Mouse (Mus musculus): ENCODE data around the gene Rbm44. TPM values are rescaled to one million over a fixed set of nuclear protein-coding genes. Genes with fewer than 3 reads are reported as not detected.

The Rbm44 gene
- polyA plus RNA-seq, 1 experiment from 2014 or later = 0.43 TPM

- no peaks in the 10 kb centered on the region for H3K27me3 ChIP-seq (ENCODE audit: control insufficient read depth, insufficient read depth, low read length)
- no peak overlapping the region for H3K27ac ChIP-seq (replicated peaks; ENCODE audit: low read depth, low read length)
- no peak overlapping the region for H3K4me2 ChIP-seq (ENCODE audit: low read depth, low read length)
- no peaks in the 10 kb centered on the region for H3K4me1 ChIP-seq (ENCODE audit: control insufficient read depth, insufficient read depth, low read length)
- DNase-seq (ENCODE audit: low spot score) = no peak
- H3K9ac ChIP-seq (replicated peaks; ENCODE audit: low read length) = no peak overlapping the region
- no peak overlapping the region for H3K4me3 ChIP-seq (ENCODE audit: low read depth, low read length)
- no peak for ATAC-seq (replicated peaks; ENCODE audit: insufficient number of reproducible peaks, low FRiP score, low TSS enrichment, low read depth)
- H3K9me3 ChIP-seq (replicated peaks; ENCODE audit: control insufficient read depth, low read length) = no peaks in the 10 kb centered on the region
- no peaks in the 10 kb centered on the region for H3K36me3 ChIP-seq (replicated peaks; ENCODE audit: control insufficient read depth, insufficient read depth, low read depth, low read length)
- WGBS = 86% methylated on average over 7 of the region's 7 CpGs
Observed at GRCm38 (mm10) chr1:91187786-91188640, 43.1 kb downstream of the Rbm44 start.

DNA sequence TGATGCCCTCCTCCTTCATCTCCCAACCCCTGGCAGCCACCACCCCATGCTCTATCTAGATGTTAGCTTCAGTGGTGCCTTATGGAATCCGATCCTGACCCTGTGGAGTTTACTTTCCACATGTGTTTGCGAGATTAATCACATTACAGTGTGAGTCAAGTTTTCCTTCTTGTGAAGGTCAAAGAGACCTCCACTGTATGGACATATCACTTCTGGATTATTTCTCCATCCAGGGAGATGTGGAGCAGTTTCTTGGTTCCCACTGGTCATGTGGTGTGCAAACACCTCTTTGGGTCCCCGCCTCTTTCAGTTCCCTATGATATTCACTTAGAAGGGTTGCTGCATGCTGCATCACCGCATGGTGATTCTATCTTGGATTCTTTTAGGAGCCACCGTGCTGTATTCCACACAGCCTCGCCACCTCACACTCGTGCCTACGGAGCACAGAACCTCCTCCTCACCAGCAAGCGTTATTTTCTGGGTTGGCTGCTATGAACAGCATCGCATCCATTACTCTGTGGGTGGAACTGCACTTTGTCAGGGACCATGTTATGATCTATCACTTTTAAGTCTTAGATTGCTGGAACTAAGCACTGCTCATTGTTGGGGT, 44.1 kb downstream of the Rbm44 start:
- Histone ChIP-seq H3K4me1 (ENCODE audit: control insufficient read depth, insufficient read depth, low read length) (no peaks in the 10 kb centered on the region), H3K27ac (replicated peaks; ENCODE audit: low read depth, low read length) (no peak overlapping the region), H3K4me3 (ENCODE audit: low read depth, low read length) (no peak overlapping the region), H3K9ac (replicated peaks; ENCODE audit: low read length) (no peak overlapping the region), H3K27me3 (ENCODE audit: control insufficient read depth, insufficient read depth, low read length) (no peaks in the 10 kb centered on the region), H3K36me3 (replicated peaks; ENCODE audit: control insufficient read depth, insufficient read depth, low read depth, low read length) (no peaks in the 10 kb centered on the region), H3K4me2 (ENCODE audit: low read depth, low read length) (no peak overlapping the region), H3K9me3 (replicated peaks; ENCODE audit: control insufficient read depth, low read length) (no peaks in the 10 kb centered on the region)
- WGBS = 91% methylated on average over 10 of the region's 10 CpGs
- DNase-seq (ENCODE audit: low spot score) = no peak
- ATAC-seq (replicated peaks; ENCODE audit: insufficient number of reproducible peaks, low FRiP score, low TSS enrichment, low read depth) = no peak

GRCm38 (mm10) chr1:91192184-91192583, 47.3 kb downstream of the Rbm44 start:
- H3K27me3 ChIP-seq (ENCODE audit: control insufficient read depth, insufficient read depth, low read length) = no peaks in the 10 kb centered on the region
- H3K27ac ChIP-seq (replicated peaks; ENCODE audit: low read depth, low read length) = no peak overlapping the region
- no peak overlapping the region for H3K9ac ChIP-seq (replicated peaks; ENCODE audit: low read length)
- no peaks in the 10 kb centered on the region for H3K9me3 ChIP-seq (replicated peaks; ENCODE audit: control insufficient read depth, low read length)
- ATAC-seq (replicated peaks; ENCODE audit: insufficient number of reproducible peaks, low FRiP score, low TSS enrichment, low read depth) (no peak), DNase-seq (ENCODE audit: low spot score) (no peak)
- no peak overlapping the region for H3K4me3 ChIP-seq (ENCODE audit: low read depth, low read length)
- H3K36me3 ChIP-seq (replicated peaks; ENCODE audit: control insufficient read depth, insufficient read depth, low read depth, low read length) = no peaks in the 10 kb centered on the region
- 64% methylated on average over 8 of the region's 8 CpGs for WGBS
- no peaks in the 10 kb centered on the region for H3K4me1 ChIP-seq (ENCODE audit: control insufficient read depth, insufficient read depth, low read length)
- H3K4me2 ChIP-seq (ENCODE audit: low read depth, low read length) = no peak overlapping the region

- no peak overlapping the region for H3K4me2 ChIP-seq (ENCODE audit: low read depth, low read length)
- ATAC-seq (replicated peaks; ENCODE audit: insufficient number of reproducible peaks, low FRiP score, low TSS enrichment, low read depth) (no peak), DNase-seq (ENCODE audit: low spot score) (no peak)
- H3K36me3 ChIP-seq (replicated peaks; ENCODE audit: control insufficient read depth, insufficient read depth, low read depth, low read length) = no peaks in the 10 kb centered on the region
- H3K9ac ChIP-seq (replicated peaks; ENCODE audit: low read length) = no peak overlapping the region
- H3K27me3 ChIP-seq (ENCODE audit: control insufficient read depth, insufficient read depth, low read length) = no peaks in the 10 kb centered on the region
- no peaks in the 10 kb centered on the region for H3K4me1 ChIP-seq (ENCODE audit: control insufficient read depth, insufficient read depth, low read length)
- H3K9me3 ChIP-seq (replicated peaks; ENCODE audit: control insufficient read depth, low read length) = no peaks in the 10 kb centered on the region
- no peak overlapping the region for H3K4me3 ChIP-seq (ENCODE audit: low read depth, low read length)
- no peak overlapping the region for H3K27ac ChIP-seq (replicated peaks; ENCODE audit: low read depth, low read length)
- whole genome bisulfite sequencing = 80% methylated on average over 4 of the region's 4 CpGs
Observed at GRCm38 (mm10) chr1:91193242-91193641, 48.4 kb downstream of the Rbm44 start.

DNA sequence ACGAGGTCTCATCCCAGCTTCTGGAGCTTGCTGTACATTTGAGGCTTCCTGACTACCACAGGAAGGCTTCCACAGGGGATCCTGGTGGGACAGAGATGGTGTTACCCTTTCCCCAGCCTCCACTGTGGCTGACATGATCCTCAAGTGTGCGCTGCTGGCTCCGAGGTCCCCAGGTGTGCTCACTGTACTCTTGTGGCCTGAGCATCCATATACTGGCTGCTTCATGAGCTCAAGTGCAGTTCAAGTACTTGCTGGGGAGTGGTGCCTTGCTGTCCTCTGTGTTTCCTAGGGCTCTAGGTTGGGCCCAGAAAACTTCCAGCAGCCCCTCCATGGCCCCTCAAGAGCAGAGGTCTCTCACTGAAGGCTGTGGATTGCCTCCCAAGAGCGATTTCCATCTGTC, 48.8 kb downstream of the Rbm44 start:
- no peak for ATAC-seq (replicated peaks; ENCODE audit: insufficient number of reproducible peaks, low FRiP score, low TSS enrichment, low read depth)
- 80% methylated on average over 4 of the region's 4 CpGs for WGBS
- no peak for DNase-seq (ENCODE audit: low spot score)
- H3K4me2 ChIP-seq (ENCODE audit: low read depth, low read length) = no peak overlapping the region
- no peaks in the 10 kb centered on the region for H3K27me3 ChIP-seq (ENCODE audit: control insufficient read depth, insufficient read depth, low read length)
- no peak overlapping the region for H3K4me3 ChIP-seq (ENCODE audit: low read depth, low read length)
- no peak overlapping the region for H3K9ac ChIP-seq (replicated peaks; ENCODE audit: low read length)
- no peaks in the 10 kb centered on the region for H3K4me1 ChIP-seq (ENCODE audit: control insufficient read depth, insufficient read depth, low read length)
- H3K36me3 ChIP-seq (replicated peaks; ENCODE audit: control insufficient read depth, insufficient read depth, low read depth, low read length) = no peaks in the 10 kb centered on the region
- no peak overlapping the region for H3K27ac ChIP-seq (replicated peaks; ENCODE audit: low read depth, low read length)
- no peaks in the 10 kb centered on the region for H3K9me3 ChIP-seq (replicated peaks; ENCODE audit: control insufficient read depth, low read length)

DNA sequence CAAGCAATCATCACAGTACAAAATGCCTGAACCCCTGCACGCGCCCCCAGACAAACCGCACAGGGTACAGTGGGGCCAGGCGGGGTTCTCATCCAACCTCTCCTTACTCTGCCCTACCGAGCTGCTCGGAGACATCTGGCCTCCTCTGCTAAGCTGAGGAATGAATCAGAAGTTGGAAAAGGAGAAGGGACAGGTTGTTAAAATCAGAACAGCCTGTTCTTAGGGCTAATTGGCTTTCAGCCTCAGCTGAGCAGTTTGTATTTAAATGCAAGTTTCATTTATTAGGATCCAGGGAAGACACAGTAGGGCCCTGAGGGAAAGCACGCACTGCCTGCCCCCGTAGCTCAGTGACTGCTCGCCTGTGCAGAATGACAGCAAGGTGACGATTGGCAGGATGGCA, 54.9 kb downstream of the Rbm44 start:
- H3K9me3 ChIP-seq (replicated peaks; ENCODE audit: control insufficient read depth, low read length) = no peaks in the 10 kb centered on the region
- H3K4me1 ChIP-seq (ENCODE audit: control insufficient read depth, insufficient read depth, low read length) = no peaks in the 10 kb centered on the region
- H3K36me3 ChIP-seq (replicated peaks; ENCODE audit: control insufficient read depth, insufficient read depth, low read depth, low read length) = no peaks in the 10 kb centered on the region
- ATAC-seq (replicated peaks; ENCODE audit: insufficient number of reproducible peaks, low FRiP score, low TSS enrichment, low read depth) (no peak), DNase-seq (ENCODE audit: low spot score) (no peak)
- no peak overlapping the region for H3K27ac ChIP-seq (replicated peaks; ENCODE audit: low read depth, low read length)
- no peak overlapping the region for H3K4me2 ChIP-seq (ENCODE audit: low read depth, low read length)
- H3K9ac ChIP-seq (replicated peaks; ENCODE audit: low read length) = no peak overlapping the region
- H3K27me3 ChIP-seq (ENCODE audit: control insufficient read depth, insufficient read depth, low read length) = no peaks in the 10 kb centered on the region
- WGBS = 86% methylated on average over 10 of the region's 10 CpGs
- H3K4me3 ChIP-seq (ENCODE audit: low read depth, low read length) = no peak overlapping the region

DNA sequence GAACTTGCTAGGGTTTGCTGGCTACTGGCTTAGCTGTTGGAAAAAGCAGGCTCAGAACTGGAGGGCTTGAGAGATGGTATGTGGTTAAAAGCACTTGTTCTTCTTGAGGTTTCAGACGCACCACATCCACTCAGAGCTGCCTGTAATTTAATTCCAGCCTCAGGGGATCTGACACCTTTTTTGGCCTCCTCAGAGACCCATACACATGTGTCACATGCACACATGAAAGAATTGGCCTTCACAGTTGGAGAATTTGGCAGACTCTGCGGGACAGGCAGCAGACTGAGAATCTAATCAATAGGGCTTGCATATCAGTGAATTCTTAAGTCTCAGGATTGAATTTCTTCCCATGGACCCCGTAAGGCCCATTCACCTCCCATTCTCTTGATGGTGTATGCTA, 56.2 kb downstream of the Rbm44 start:
- H3K36me3 ChIP-seq (replicated peaks; ENCODE audit: control insufficient read depth, insufficient read depth, low read depth, low read length) = no peaks in the 10 kb centered on the region
- no peak for DNase-seq (ENCODE audit: low spot score)
- no peak overlapping the region for H3K4me2 ChIP-seq (ENCODE audit: low read depth, low read length)
- no peaks in the 10 kb centered on the region for H3K27me3 ChIP-seq (ENCODE audit: control insufficient read depth, insufficient read depth, low read length)
- no peak overlapping the region for H3K27ac ChIP-seq (replicated peaks; ENCODE audit: low read depth, low read length)
- H3K9me3 ChIP-seq (replicated peaks; ENCODE audit: control insufficient read depth, low read length) = no peaks in the 10 kb centered on the region
- H3K9ac ChIP-seq (replicated peaks; ENCODE audit: low read length) = no peak overlapping the region
- 48% methylated on average over 3 of the region's 3 CpGs for WGBS
- no peaks in the 10 kb centered on the region for H3K4me1 ChIP-seq (ENCODE audit: control insufficient read depth, insufficient read depth, low read length)
- ATAC-seq (replicated peaks; ENCODE audit: insufficient number of reproducible peaks, low FRiP score, low TSS enrichment, low read depth) = no peak
- no peak overlapping the region for H3K4me3 ChIP-seq (ENCODE audit: low read depth, low read length)

- no peak for ATAC-seq (replicated peaks; ENCODE audit: insufficient number of reproducible peaks, low FRiP score, low TSS enrichment, low read depth)
- Histone ChIP-seq H3K36me3 (replicated peaks; ENCODE audit: control insufficient read depth, insufficient read depth, low read depth, low read length) (no peaks in the 10 kb centered on the region), H3K27ac (replicated peaks; ENCODE audit: low read depth, low read length) (no peak overlapping the region), H3K9ac (replicated peaks; ENCODE audit: low read length) (no peak overlapping the region), H3K27me3 (ENCODE audit: control insufficient read depth, insufficient read depth, low read length) (no peaks in the 10 kb centered on the region), H3K4me3 (ENCODE audit: low read depth, low read length) (no peak overlapping the region), H3K9me3 (replicated peaks; ENCODE audit: control insufficient read depth, low read length) (no peaks in the 10 kb centered on the region), H3K4me1 (ENCODE audit: control insufficient read depth, insufficient read depth, low read length) (no peaks in the 10 kb centered on the region), H3K4me2 (ENCODE audit: low read depth, low read length) (no peak overlapping the region)
- 65% methylated on average over 5 of the region's 5 CpGs for WGBS
- DNase-seq (ENCODE audit: low spot score) = no peak
Observed at GRCm38 (mm10) chr1:91204221-91204765, 59.4 kb downstream of the Rbm44 start.
